Mouse (Mus musculus): ENCODE measurements around the gene Znrf2. TPM values are rescaled to one million over a fixed set of nuclear protein-coding genes. Genes with fewer than 3 reads are reported as not detected.
"Not testable (repeated sequence)": the region's sequence is repeated elsewhere in the genome, so short reads cannot be mapped to it uniquely, and the experiment has no call there.

Znrf2 gene
- polyA plus RNA-seq, 1 experiment: 37.0 TPM

DNA sequence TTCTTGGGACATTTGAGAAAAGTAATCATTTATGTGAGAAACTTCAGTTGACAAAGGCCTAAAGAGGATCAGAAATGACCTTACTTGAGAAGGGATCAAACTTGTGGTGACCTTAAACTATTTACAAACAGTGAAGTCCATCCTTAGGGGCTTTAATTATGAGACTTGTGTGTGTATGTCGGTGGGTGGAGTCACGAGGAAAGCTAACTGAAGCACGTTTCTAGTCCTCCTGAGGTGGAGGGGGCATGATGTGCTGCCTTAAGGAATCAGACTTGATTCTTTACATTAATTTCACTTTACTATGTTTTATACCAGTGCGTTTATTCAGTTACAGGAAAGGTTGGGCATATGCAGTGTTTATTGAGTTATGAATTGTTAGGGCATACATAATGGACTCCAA lies 2.6 kb downstream of the Znrf2 start:
- Histone ChIP-seq H3K27ac (ENCODE audit: insufficient read depth, low read length) (no peak overlapping the region), H3K4me1 (ENCODE audit: control insufficient read depth, insufficient read depth, low read length) (peaks cover 5% of the 10 kb centered on the region), H3K27me3 (ENCODE audit: control insufficient read depth, insufficient read depth, low read length, poor library complexity, severe bottlenecking) (no peaks in the 10 kb centered on the region), H3K9ac (ENCODE audit: low read depth, poor library complexity, severe bottlenecking) (peak overlapping the region; percentile 37; the same call in 1 of the 2 replicates), H3K9me3 (replicated peaks; ENCODE audit: control insufficient read depth, insufficient read depth, low read length, poor library complexity, severe bottlenecking) (peaks cover 12% of the 10 kb centered on the region), H3K36me3 (ENCODE audit: control insufficient read depth, insufficient read depth, low read length, poor library complexity, severe bottlenecking) (peaks cover 13% of the 10 kb centered on the region), H3K4me3 (ENCODE audit: low read depth, low read length) (no peak overlapping the region; the same call in 1 of the 2 replicates)
- no peak for TF ChIP-seq POLR2A (IDR thresholded peaks at IDR 0.05; ENCODE audit: insufficient read depth, low read length)
- no peak for TF ChIP-seq CTCF (IDR thresholded peaks at IDR 0.05; ENCODE audit: low read depth, low read length)
- no peak for TF ChIP-seq EP300 (IDR thresholded peaks at IDR 0.05; ENCODE audit: insufficient read depth, low read depth, low read length)

DNA sequence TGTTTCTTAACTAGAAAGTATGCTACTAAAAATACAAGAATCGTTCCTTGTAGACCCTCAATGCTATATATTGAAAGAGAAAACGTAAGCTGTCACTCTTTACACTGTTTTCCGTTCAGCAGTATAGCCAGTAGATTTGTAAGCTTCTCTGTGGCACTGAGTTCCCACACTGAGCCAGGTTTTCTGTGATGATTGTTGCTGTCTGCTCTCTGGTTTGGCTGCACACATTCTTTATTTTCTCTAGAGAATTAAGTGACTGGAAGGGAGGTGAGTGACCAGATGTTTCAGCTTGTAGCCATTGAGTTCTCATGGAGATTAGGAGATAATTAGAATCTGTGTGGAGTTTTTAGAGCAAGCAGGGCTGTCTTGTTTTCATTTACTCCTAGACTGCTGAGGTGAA lies 3.0 kb downstream of the Znrf2 start:
- H3K27ac ChIP-seq (ENCODE audit: insufficient read depth, low read length): no peak overlapping the region; the same call in 1 of the 2 replicates
- H3K36me3 ChIP-seq (ENCODE audit: control insufficient read depth, insufficient read depth, low read length, poor library complexity, severe bottlenecking): peaks cover 13% of the 10 kb centered on the region
- H3K4me1 ChIP-seq (ENCODE audit: control insufficient read depth, insufficient read depth, low read length): peaks cover 5% of the 10 kb centered on the region
- no peaks in the 10 kb centered on the region for H3K27me3 ChIP-seq (ENCODE audit: control insufficient read depth, insufficient read depth, low read length, poor library complexity, severe bottlenecking)
- no peak overlapping the region; the same call in 1 of the 2 replicates for H3K9ac ChIP-seq (ENCODE audit: low read depth, poor library complexity, severe bottlenecking)
- TF ChIP-seq POLR2A (IDR thresholded peaks at IDR 0.05; ENCODE audit: insufficient read depth, low read length): no peak
- no peak for TF ChIP-seq EP300 (IDR thresholded peaks at IDR 0.05; ENCODE audit: insufficient read depth, low read depth, low read length)
- no peak for TF ChIP-seq CTCF (IDR thresholded peaks at IDR 0.05; ENCODE audit: low read depth, low read length)
- H3K4me3 ChIP-seq (ENCODE audit: low read depth, low read length): peak overlapping the region; percentile 30; the same call in 1 of the 2 replicates
- H3K9me3 ChIP-seq (replicated peaks; ENCODE audit: control insufficient read depth, insufficient read depth, low read length, poor library complexity, severe bottlenecking): peaks cover 8% of the 10 kb centered on the region

GRCm38 (mm10) chr6:54822348-54822747 lies 5.6 kb downstream of the Znrf2 start:
- Histone ChIP-seq H3K4me3 (ENCODE audit: low read depth, low read length) (no peak overlapping the region), H3K9me3 (replicated peaks; ENCODE audit: control insufficient read depth, insufficient read depth, low read length, poor library complexity, severe bottlenecking) (peaks cover 15% of the 10 kb centered on the region), H3K9ac (ENCODE audit: low read depth, poor library complexity, severe bottlenecking) (no peak overlapping the region), H3K27me3 (ENCODE audit: control insufficient read depth, insufficient read depth, low read length, poor library complexity, severe bottlenecking) (no peaks in the 10 kb centered on the region), H3K4me1 (ENCODE audit: control insufficient read depth, insufficient read depth, low read length) (peaks cover 5% of the 10 kb centered on the region), H3K27ac (ENCODE audit: insufficient read depth, low read length) (peak overlapping the region; percentile 64), H3K36me3 (ENCODE audit: control insufficient read depth, insufficient read depth, low read length, poor library complexity, severe bottlenecking) (peaks cover 20% of the 10 kb centered on the region)
- no peak for TF ChIP-seq EP300 (IDR thresholded peaks at IDR 0.05; ENCODE audit: insufficient read depth, low read depth, low read length)
- TF ChIP-seq POLR2A (IDR thresholded peaks at IDR 0.05; ENCODE audit: insufficient read depth, low read length): no peak
- no peak for TF ChIP-seq CTCF (IDR thresholded peaks at IDR 0.05; ENCODE audit: low read depth, low read length)

GRCm38 (mm10) chr6:54824561-54824960 lies 7.8 kb downstream of the Znrf2 start:
- H3K4me3 ChIP-seq (ENCODE audit: low read depth, low read length); H3K9ac ChIP-seq (ENCODE audit: low read depth, poor library complexity, severe bottlenecking); H3K27me3 ChIP-seq (ENCODE audit: control insufficient read depth, insufficient read depth, low read length, poor library complexity, severe bottlenecking); H3K4me1 ChIP-seq (ENCODE audit: control insufficient read depth, insufficient read depth, low read length): not testable (repeated sequence)
- Histone ChIP-seq H3K9me3 (replicated peaks; ENCODE audit: control insufficient read depth, insufficient read depth, low read length, poor library complexity, severe bottlenecking) (peaks cover 15% of the 10 kb centered on the region), H3K36me3 (ENCODE audit: control insufficient read depth, insufficient read depth, low read length, poor library complexity, severe bottlenecking) (peaks cover 20% of the 10 kb centered on the region), H3K27ac (ENCODE audit: insufficient read depth, low read length) (0 out of 2 replicates have a peak overlapping the region, but pooled peaks have one; percentile 54)

GRCm38 (mm10) chr6:54827481-54827880 lies 10.8 kb downstream of the Znrf2 start:
- no peaks in the 10 kb centered on the region for H3K27me3 ChIP-seq (ENCODE audit: control insufficient read depth, insufficient read depth, low read length, poor library complexity, severe bottlenecking)
- no peak overlapping the region for H3K4me3 ChIP-seq (ENCODE audit: low read depth, low read length)
- H3K9me3 ChIP-seq (replicated peaks; ENCODE audit: control insufficient read depth, insufficient read depth, low read length, poor library complexity, severe bottlenecking): peaks cover 10% of the 10 kb centered on the region
- H3K27ac ChIP-seq (ENCODE audit: insufficient read depth, low read length): no peak overlapping the region
- peaks cover 3% of the 10 kb centered on the region for H3K4me1 ChIP-seq (ENCODE audit: control insufficient read depth, insufficient read depth, low read length)
- no peak overlapping the region for H3K9ac ChIP-seq (ENCODE audit: low read depth, poor library complexity, severe bottlenecking)
- H3K36me3 ChIP-seq (ENCODE audit: control insufficient read depth, insufficient read depth, low read length, poor library complexity, severe bottlenecking): peaks cover 9% of the 10 kb centered on the region
- TF ChIP-seq CTCF (IDR thresholded peaks at IDR 0.05; ENCODE audit: low read depth, low read length) (no peak), EP300 (IDR thresholded peaks at IDR 0.05; ENCODE audit: insufficient read depth, low read depth, low read length) (no peak), POLR2A (IDR thresholded peaks at IDR 0.05; ENCODE audit: insufficient read depth, low read length) (no peak)

DNA sequence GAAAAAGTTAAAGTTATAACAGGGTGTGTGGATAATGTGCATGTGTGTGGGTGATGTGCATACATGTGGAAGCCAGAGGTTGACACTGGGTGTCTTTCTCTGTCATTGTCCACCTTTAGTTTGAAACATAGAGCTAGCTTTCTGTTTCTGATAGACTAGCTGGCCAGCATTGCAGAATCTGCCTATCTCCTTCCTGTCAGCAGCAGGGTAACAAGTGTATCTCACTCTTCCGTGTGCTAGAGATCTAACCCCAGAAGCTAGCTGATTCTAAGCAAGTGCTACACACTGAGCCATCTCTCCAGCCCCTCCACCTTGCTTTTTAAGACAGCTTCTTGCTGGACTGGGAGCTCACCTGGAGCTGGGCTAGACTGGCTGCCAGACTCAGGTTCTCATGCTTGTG lies 11.6 kb downstream of the Znrf2 start:
- H3K4me1 ChIP-seq (ENCODE audit: control insufficient read depth, insufficient read depth, low read length): peaks cover 3% of the 10 kb centered on the region
- H3K4me3 ChIP-seq (ENCODE audit: low read depth, low read length): no peak overlapping the region
- no peak overlapping the region for H3K9ac ChIP-seq (ENCODE audit: low read depth, poor library complexity, severe bottlenecking)
- H3K9me3 ChIP-seq (replicated peaks; ENCODE audit: control insufficient read depth, insufficient read depth, low read length, poor library complexity, severe bottlenecking): peaks cover 7% of the 10 kb centered on the region; the same call in 1 of the 2 replicates
- H3K27ac ChIP-seq (ENCODE audit: insufficient read depth, low read length): no peak overlapping the region
- TF ChIP-seq EP300 (IDR thresholded peaks at IDR 0.05; ENCODE audit: insufficient read depth, low read depth, low read length): no peak
- TF ChIP-seq POLR2A (IDR thresholded peaks at IDR 0.05; ENCODE audit: insufficient read depth, low read length): no peak
- no peak for TF ChIP-seq CTCF (IDR thresholded peaks at IDR 0.05; ENCODE audit: low read depth, low read length)
- no peaks in the 10 kb centered on the region for H3K27me3 ChIP-seq (ENCODE audit: control insufficient read depth, insufficient read depth, low read length, poor library complexity, severe bottlenecking)
- H3K36me3 ChIP-seq (ENCODE audit: control insufficient read depth, insufficient read depth, low read length, poor library complexity, severe bottlenecking): peaks cover 7% of the 10 kb centered on the region
